Mouse (Mus musculus) megakaryocyte, adult 5-6 weeks (primary cell): ENCODE results near the gene Cbfa2t2. TPM values are rescaled to one million over a fixed set of nuclear protein-coding genes. Genes with fewer than 3 reads are reported as not detected.

Experiments used
- ATAC-seq: 2 replicates; pipeline ENCODE4 v1.8.0; 2016; ENCODE audit warnings: mild to moderate bottlenecking, inconsistent platforms; ENCODE audit not compliant: poor library complexity, severe bottlenecking
- total RNA-seq, 2 experiments: library from RNA; stranded (forward) in 1 of 2; stranded (reverse) in 1 of 2; fragments of 153-499, 151-499 nt in 1 of 2; fragments of 221-1000, 200-1000 nt in 1 of 2; gene quantifications; 2 replicates each; pipeline versions ENCODE4 v1.2.3 to v1.2.4; 2015 to 2017

The Cbfa2t2 gene
- total RNA-seq, 2 experiments from 2014 or later = 7.5 to 13.7 TPM

DNA sequence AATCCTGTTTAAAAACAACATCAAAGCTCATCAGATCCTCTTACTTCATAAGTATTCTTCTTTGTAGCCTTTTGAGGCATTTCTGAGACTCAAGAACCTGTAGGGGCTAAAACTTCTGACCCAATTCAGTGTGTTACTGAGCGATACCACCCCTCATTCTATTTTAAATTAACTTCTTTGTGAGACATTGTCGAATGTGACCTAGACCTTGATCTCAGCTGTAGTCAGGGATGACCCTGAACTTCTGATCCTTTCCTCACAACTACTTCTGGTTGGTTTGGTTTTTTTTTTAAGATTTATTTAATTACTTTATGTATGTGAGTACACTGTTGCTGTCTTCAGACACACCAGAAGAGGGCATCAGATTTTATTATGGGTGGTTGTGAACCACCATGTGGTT is 12.7 kb upstream of the Cbfa2t2 start:
- ATAC-seq = no peak

GRCm38 (mm10) chr2:154425522-154425921 is 10.8 kb upstream of the Cbfa2t2 start:
- no peak for ATAC-seq

DNA sequence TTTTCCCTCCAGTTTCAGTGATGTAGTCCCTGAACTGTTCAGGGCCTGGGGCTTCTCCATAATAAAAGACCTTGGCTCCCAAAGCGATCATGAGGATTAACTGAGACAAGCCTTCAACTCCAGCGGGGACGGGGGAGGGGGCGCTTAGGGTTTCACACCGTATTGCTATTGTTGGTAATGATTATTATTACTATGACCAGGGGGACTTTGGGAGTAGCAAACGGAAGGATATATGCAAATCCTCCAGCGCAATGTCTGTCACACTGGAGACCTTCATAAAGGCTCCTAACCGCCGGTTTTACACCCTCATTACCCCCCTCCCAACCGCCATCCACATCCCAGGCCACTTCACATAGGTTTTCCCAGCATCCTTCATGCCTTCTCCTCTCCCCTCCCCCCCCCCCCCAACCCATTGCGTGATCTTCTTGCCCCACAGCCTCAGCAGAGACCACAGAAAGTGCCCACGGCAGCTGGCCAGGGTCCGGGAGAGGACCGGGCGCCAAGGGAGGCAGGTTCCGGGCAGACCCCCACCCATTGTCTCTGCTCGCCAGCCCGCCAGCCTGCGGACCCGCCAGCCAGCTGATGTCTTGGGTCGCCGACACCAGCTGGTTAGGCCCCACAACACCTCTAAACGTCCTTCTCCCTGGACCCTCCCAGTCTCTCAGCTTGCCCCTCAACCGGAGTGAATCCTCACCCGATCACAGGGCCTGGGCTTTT is 9.9 kb upstream of the Cbfa2t2 start:
- ATAC-seq = no peak

DNA sequence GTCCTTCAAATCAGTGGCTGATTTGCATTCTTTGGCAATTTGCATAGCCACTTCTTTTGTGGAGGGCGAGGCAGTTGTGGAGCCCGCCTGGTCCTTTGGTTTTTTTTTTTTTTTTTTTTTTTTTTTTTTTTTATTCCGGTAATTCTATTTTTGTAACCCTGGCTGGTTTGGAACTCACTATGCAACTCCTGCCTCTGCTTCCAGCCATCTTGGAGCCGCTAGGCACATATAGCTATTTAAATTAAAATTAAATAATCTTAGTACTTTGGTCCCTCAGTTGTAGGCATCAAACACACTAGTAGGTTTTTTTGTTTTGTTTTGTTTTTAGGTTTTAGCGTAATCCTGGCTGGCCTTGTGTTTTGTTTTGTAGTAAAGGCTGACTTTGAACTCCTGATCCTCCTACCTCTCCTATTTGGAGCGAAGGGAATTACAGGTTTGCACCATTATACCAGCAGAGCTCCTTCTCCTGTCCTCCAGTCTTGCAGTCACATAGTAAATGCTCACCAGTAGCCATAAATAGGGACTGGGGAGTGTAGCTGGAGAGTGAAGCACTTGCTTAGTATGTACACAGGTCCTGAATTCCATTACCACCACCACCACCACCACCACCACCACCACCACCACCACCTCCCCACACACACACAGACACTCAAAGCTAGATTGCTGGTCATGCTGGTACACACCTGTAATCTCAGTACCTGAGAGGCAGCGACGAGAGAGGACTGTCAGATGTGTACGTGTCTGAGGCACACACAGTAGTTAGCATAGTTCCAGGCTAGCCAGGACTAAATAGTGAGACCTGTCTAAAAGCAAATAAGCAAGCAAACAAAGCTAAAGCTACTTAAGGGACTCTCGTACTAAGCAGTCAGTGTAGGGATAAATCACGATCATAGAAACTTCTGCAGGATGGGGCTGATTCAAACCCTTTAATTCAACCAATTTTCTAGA is 9.1 kb upstream of the Cbfa2t2 start:
- ATAC-seq = no peak

GRCm38 (mm10) chr2:154427853-154428360 is 8.4 kb upstream of the Cbfa2t2 start:
- ATAC-seq = no peak

DNA sequence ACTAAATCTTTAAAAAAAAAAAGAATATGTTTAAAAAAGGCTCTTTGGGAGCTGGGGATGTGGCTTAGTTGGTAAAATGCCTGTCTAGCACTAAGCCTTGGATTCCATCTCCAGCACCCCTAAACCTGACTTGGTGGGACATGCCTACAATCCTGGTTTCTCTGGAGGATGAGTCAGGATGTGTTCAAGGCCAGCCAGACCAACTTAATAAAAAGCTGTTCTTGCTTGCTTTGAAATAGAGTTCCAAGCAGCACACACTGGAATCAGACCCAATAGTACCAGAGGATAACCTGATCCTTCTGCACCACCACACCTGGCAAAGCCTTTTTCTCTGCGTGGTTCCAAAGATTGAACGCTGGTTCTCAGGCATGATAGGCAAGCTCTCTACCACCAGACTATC is 5.7 kb upstream of the Cbfa2t2 start:
- no peak for ATAC-seq

DNA sequence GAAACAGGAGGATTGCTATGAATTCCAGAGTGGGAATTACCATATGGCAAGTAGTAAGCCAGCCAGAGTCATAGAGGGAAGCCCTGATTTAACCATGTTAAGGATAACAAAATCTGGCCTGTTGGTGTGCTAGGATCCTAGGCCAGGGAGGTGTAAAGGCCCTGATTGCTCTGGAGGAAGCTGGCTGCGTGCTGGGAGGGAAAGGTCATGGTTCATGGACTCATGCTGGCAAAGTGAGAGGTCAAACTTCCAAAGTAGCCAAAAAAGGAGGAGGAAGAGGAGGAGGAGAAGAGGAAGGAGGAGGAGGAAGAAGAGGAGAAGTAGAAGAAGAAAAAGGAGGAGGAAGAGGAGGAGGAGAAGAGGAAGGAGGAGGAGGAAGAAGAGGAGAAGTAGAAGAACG is 3.6 kb upstream of the Cbfa2t2 start:
- ATAC-seq = no peak

DNA sequence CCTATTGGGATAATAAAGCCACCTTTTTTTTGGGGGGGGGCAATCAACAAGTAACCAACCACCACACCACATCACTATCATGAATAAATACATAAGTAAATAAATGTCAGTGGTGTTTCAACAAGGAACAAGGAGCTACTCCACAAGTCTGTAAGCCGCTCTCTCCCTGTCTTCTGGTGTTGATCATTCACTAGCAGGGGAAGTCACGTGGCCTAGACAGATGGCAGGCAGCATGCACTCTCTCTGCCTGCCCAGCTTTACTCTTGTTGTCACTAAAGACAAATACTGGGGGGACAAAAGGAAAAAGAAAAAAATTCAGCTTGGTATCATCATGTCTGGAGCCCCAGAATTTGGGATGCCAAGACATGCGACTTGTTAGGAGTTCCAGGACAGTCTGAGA is 2.9 kb upstream of the Cbfa2t2 start:
- no peak for ATAC-seq

DNA sequence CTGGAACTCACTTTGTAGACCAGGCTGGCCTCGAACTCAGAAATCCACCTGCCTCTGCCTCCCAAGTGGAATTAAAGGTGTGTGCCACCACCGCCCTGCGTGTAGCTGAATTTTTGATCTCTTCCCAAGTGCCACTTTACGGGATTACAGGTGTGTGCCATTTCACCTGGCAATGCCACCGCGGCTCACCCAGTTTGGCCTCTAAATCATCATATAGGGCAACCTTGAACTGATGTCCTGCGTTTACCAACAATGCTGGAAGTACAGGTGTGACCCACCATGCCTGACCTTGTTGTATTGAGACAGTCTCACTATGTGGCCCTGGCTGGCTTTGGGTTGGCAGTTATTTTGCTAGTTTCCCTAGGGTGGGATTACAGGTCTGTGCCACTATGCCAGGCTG is 1.6 kb upstream of the Cbfa2t2 start:
- ATAC-seq = no peak

GRCm38 (mm10) chr2:154436076-154436457 is 214 bp upstream of the Cbfa2t2 start:
- ATAC-seq = peak; percentile 98

DNA sequence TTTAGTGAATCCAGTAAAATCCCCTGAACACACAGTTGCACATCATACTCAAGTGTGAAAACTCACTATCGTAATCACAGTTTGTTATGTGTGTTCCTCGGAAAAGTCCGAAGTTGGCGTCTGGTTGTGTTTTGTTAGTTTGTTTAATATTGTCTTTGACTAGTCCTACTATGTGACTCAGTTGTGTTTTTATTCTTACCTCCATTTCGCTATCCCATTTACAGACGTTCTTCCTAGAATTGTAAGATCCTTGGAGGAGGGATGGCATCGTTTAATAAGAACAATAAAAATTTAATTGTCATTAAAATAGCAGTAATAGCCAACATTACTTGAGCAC is 878 bp downstream of the Cbfa2t2 start:
- ATAC-seq = no peak

DNA sequence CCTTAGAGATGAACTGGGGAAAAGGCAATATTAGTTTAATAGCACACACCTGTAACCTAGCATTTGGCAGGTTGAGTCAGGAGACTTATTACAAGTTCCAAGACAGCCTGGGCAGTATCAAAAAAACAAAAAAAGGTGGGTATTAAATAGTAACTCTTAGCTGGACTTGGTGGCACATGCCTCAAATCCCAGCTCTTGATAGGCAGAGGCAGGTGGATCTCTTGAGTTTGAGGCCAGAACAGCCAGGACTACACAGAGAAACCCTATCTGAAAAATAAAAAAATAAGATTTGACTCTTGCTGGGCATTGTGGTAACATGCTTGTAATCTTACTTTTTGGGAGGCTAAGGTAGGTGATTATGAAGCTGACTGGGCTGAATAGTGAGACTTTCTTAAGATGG is 4.2 kb downstream of the Cbfa2t2 start:
- ATAC-seq = no peak

- no peak for ATAC-seq
Observed at GRCm38 (mm10) chr2:154447821-154448220, 11.5 kb downstream of the Cbfa2t2 start.

- ATAC-seq = no peak
Observed at GRCm38 (mm10) chr2:154448633-154449032, 12.4 kb downstream of the Cbfa2t2 start.

- ATAC-seq = no peak
Observed at GRCm38 (mm10) chr2:154452951-154453350, 16.7 kb downstream of the Cbfa2t2 start.

- no peak for ATAC-seq
Observed at GRCm38 (mm10) chr2:154454099-154454498, 17.8 kb downstream of the Cbfa2t2 start.

DNA sequence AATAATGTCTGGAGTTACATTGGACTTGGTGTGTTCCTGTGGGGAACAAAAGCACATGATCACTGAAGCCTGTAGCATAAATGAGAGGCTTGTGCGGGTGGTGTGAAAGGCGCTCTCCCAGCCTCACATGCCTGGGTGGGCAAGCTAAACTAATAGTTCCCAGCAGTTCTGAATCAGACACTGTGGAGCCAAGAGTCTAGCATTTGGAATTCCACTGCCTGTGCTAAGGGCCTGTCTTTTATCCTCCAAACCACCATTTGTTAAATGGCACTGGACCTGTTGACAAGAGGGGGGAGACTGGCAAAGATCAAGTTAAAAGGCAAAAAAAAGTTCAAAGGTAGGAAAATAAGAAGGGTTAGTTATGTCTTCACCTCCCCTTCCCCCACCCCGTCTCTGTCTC is 18.3 kb downstream of the Cbfa2t2 start:
- ATAC-seq = no peak

GRCm38 (mm10) chr2:154455776-154456175 is 19.5 kb downstream of the Cbfa2t2 start:
- ATAC-seq = no peak

DNA sequence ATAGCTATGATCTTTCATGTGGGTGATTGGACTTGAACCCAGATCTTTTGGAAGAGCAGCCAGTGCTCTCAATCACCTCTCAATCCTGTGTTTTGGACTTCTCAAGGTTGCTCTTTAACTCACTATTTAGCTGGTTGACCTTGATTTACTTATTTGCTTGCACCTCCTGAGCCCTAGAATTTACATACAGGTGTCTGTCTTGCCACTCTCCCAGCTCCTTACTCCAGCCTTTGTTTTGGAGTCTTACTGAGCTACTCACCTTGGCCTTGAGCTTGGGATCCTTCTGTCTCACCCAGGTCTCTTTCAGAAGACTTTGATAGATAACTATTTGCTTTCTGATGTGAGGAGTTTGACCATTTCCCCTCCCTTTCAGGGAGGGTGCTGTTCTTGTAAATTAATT is 20.3 kb downstream of the Cbfa2t2 start:
- ATAC-seq = no peak

- no peak for ATAC-seq
Observed at GRCm38 (mm10) chr2:154459262-154459661, 23.0 kb downstream of the Cbfa2t2 start.

GRCm38 (mm10) chr2:154459851-154460250 is 23.6 kb downstream of the Cbfa2t2 start:
- ATAC-seq = no peak

DNA sequence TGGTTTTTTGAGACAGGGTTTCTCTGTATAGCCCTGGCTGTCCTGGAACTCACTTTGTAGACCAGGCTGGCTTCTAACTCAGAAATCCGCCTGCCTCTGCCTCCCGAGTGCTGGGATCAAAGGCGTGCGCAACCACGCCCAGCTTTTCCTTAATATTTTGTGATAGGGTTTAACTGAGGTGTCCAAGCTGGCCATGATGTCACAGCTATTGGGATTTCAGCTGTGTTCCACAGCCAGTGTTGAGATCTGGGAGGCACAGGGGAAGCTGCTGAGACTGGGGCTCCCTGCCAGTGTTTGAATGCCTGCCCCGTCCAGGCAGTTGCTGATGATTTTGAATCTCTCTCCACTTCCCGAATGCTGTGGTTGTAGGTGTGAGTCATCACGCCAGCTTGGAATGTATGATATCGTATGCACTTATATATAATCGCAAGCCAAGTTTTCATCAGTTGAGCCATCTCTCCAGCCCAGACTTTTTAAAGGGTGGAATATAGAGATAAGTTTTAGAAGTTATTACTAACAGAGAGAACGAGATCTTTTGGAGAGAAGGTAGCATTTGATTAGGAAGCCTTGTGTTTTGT is 27.4 kb downstream of the Cbfa2t2 start:
- ATAC-seq = peak; percentile 59
